Mouse (Mus musculus) forebrain, embryonic 11.5 days (tissue): Measurements from ENCODE around the gene Gm9918. TPM values are rescaled to one million over a fixed set of nuclear protein-coding genes. Genes with fewer than 3 reads are reported as not detected.

ENCODE experiments used
- ATAC-seq: fragments of 200-750 bp; cut with Nextera tagmentation; replicated peaks from 2 replicates; pipeline ENCODE4 v1.8.0; 2017; ENCODE audit warnings: moderate TSS enrichment; ENCODE audit not compliant: low FRiP score
- DNase-seq: peaks from one replicate; pipeline ENCODE4 v3.0.0-alpha.2; 2017; ENCODE audit warnings: low spot score
- H3K27ac ChIP-seq: fragments of 300-500 bp; sonication (generic); 2 replicates; pipeline ENCODE4 v1.5.1; 2014; ENCODE audit warnings: low read depth, low read length
- H3K27me3 ChIP-seq: fragments of 300-500 bp; sonication (generic); 2 replicates; pipeline ENCODE4 v1.6.1; 2014; ENCODE audit warnings: mild to moderate bottlenecking, low read length, mixed read lengths; ENCODE audit not compliant: control insufficient read depth, insufficient read depth
- H3K36me3 ChIP-seq: fragments of 300-500 bp; sonication (generic); 2 replicates; pipeline ENCODE4 v1.6.1; 2014; ENCODE audit warnings: mild to moderate bottlenecking, low read length, moderate library complexity, mixed read lengths; ENCODE audit not compliant: control insufficient read depth, insufficient read depth
- H3K4me1 ChIP-seq: fragments of 300-500 bp; sonication (generic); replicated peaks from 2 replicates; pipeline ENCODE4 v1.6.1; 2014; ENCODE audit warnings: low read length, mixed read lengths; ENCODE audit not compliant: control insufficient read depth, insufficient read depth
- H3K4me2 ChIP-seq: fragments of 300-500 bp; sonication (generic); 2 replicates; pipeline ENCODE4 v1.6.1; 2014; ENCODE audit warnings: low read depth, mild to moderate bottlenecking, low read length, moderate library complexity, mixed read lengths; ENCODE audit not compliant: severe bottlenecking
- H3K4me3 ChIP-seq: fragments of 300-500 bp; sonication (generic); 2 replicates; pipeline ENCODE4 v1.5.1; 2014; ENCODE audit warnings: low read depth, low read length
- H3K9ac ChIP-seq: fragments of 300-500 bp; sonication (generic); 2 replicates; pipeline ENCODE4 v1.6.1; 2014; ENCODE audit warnings: low read length
- H3K9me3 ChIP-seq: fragments of 300-500 bp; sonication (generic); 2 replicates; pipeline ENCODE4 v1.6.1; 2016; ENCODE audit warnings: low read length, mixed read lengths; ENCODE audit not compliant: control insufficient read depth
- WGBS: fragments of 180-500 bp; shearing (Covaris S2); extraction: QIAGEN DNeasy Blood & Tissue Kit; methylation state at CpG from one replicate; pipeline ENCODE4 v1.1.7; 2014; 5-methylcytosine and 5-hydroxymethylcytosine counted together
- polyA plus RNA-seq: library from polyadenylated mRNA; unstranded; fragments of >200 nt; fragmentation: Nextera tagmentation; extraction: Ambion mirVana; gene quantifications from 2 replicates; pipeline ENCODE4 v1.2.1, GENCODE M21; 2014

Gene Gm9918
- polyA plus RNA-seq, 1 experiment from 2014 or later = 0.21 TPM

DNA sequence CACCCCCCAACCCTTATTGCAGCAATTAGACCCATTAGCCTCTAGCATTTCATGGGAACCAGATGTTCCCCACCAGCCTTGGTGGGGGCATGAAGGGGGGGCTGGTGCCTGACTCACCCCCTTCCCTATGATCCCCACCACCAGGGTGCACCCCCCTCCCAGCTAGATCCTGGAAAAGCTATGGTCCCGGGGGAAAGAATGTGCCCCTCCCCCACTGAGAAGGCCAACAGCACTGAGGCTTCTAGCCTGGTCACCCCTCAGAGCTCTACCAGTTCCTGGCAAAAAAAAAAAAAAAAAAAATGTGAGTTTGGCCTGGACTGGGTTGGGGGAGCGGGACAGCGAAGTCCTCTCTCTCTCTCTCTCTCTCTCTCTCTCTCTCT lies 21.6 kb upstream of the Gm9918 start:
- no peak for ATAC-seq
- Histone ChIP-seq H3K4me1 (peaks cover 30% of the 10 kb centered on the region), H3K27me3 (peaks cover 36% of the 10 kb centered on the region), H3K9ac (no peak overlapping the region), H3K36me3 (no peaks in the 10 kb centered on the region), H3K9me3 (no peaks in the 10 kb centered on the region), H3K4me2 (no peak overlapping the region; the same call in 1 of the 2 replicates), H3K4me3 (no peak overlapping the region), H3K27ac (peak overlapping the region; percentile 21; the same call in 1 of the 2 replicates)
- WGBS = 0% methylated on average over 3 of the region's 3 CpGs
- DNase-seq = no peak

DNA sequence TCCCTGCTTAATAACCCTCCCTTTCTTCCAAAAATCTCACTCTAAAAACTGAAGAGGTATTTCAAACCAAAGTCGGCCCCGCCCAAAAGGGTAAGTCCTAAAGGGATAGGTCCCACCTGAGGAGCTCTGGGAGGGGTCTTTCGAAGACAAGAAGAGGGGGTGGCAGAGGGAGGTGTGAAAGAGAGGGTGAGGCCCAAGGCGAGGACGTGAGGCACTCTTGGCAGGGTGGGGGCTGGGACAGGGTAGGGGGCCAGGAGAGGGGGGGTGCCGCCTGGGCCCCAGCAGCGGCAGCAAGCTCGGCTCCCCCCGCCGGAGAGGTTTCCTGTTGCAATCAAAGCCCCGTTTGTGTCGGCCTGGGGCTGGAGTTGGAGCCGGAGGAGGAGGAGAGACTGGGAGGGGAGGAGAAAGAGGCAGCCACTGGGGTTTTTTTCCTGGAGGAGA lies 21.1 kb upstream of the Gm9918 start:
- 0 out of 2 replicates have a peak overlapping the region, but pooled peaks have one; percentile 3 for H3K4me3 ChIP-seq
- H3K9ac ChIP-seq = peak overlapping the region; percentile 48
- peak overlapping the region; percentile 32; the same call in 1 of the 2 replicates for H3K4me2 ChIP-seq
- no peaks in the 10 kb centered on the region for H3K9me3 ChIP-seq
- 1% methylated on average over 12 of the region's 13 CpGs for WGBS
- no peak for ATAC-seq
- peaks cover 28% of the 10 kb centered on the region for H3K4me1 ChIP-seq
- peaks cover 31% of the 10 kb centered on the region for H3K27me3 ChIP-seq
- H3K27ac ChIP-seq = peak overlapping the region; percentile 41; the same call in 1 of the 2 replicates
- H3K36me3 ChIP-seq = no peaks in the 10 kb centered on the region
- DNase-seq = no peak

GRCm38 (mm10) chr15:102249967-102250366 lies 20.4 kb upstream of the Gm9918 start:
- Histone ChIP-seq H3K4me1 (peaks cover 28% of the 10 kb centered on the region), H3K27ac (peak overlapping the region; percentile 31; the same call in 1 of the 2 replicates), H3K27me3 (peaks cover 25% of the 10 kb centered on the region), H3K4me2 (no peak overlapping the region), H3K4me3 (no peak overlapping the region), H3K36me3 (no peaks in the 10 kb centered on the region), H3K9ac (no peak overlapping the region; the same call in 1 of the 2 replicates), H3K9me3 (no peaks in the 10 kb centered on the region)
- 47% methylated on average over 9 of the region's 9 CpGs for WGBS
- DNase-seq (no peak), ATAC-seq (no peak)

GRCm38 (mm10) chr15:102250521-102250920 lies 19.8 kb upstream of the Gm9918 start:
- H3K27me3 ChIP-seq = peaks cover 19% of the 10 kb centered on the region
- no peak overlapping the region for H3K4me2 ChIP-seq
- no peaks in the 10 kb centered on the region for H3K36me3 ChIP-seq
- no peak overlapping the region for H3K4me3 ChIP-seq
- no peak overlapping the region for H3K27ac ChIP-seq
- ATAC-seq (no peak), DNase-seq (no peak)
- H3K9ac ChIP-seq = no peak overlapping the region
- WGBS = 49% methylated on average over 5 of the region's 5 CpGs
- H3K9me3 ChIP-seq = no peaks in the 10 kb centered on the region
- peaks cover 26% of the 10 kb centered on the region for H3K4me1 ChIP-seq

- 48% methylated on average over 14 of the region's 14 CpGs for WGBS
- Histone ChIP-seq H3K4me3 (no peak overlapping the region), H3K27ac (no peak overlapping the region), H3K9me3 (no peaks in the 10 kb centered on the region), H3K27me3 (peaks cover 27% of the 10 kb centered on the region), H3K4me1 (peaks cover 16% of the 10 kb centered on the region), H3K36me3 (no peaks in the 10 kb centered on the region), H3K4me2 (peak overlapping the region; percentile 3; the same call in 1 of the 2 replicates), H3K9ac (no peak overlapping the region)
- no peak for ATAC-seq
- DNase-seq = no peak
Observed at GRCm38 (mm10) chr15:102255547-102256255, 14.7 kb upstream of the Gm9918 start.

DNA sequence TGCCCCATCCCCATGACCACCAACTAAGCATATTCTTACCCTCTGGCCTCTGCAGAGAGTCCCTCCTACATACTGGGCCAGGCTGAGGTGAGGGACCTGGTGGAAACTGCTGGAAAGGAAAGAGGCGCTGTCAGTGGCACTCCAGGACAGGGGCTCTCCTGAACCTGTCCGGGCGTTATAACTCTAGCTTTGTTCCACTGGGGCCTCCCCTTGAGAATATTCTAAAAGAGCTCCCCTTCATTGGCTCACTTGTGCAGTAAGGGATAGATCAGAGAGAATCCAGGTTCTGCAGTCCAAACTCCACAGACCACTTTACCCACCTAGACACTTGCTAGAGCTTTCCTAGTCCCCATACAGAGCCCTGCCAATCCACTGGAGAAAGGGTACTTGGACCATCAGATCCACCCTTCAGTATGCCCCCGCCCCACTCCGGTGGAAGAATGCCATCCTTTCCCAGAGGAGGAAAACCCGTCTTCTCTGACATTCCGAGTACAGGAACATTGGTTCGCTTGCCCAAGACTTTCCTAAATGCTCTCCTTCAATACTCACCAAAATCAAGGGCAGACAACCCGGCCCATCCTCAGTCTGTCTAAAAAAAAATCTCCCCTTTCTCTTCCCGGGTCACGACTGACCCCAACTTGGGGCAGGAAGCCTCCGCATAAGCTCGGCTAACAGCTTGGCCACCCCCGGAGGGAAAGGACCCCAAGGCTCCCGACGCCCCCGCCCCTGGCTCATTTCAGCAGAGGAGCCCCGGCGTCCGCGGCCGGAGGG lies 13.7 kb upstream of the Gm9918 start:
- H3K4me3 ChIP-seq = peak overlapping the region; percentile 48
- peaks cover 27% of the 10 kb centered on the region for H3K27me3 ChIP-seq
- peak overlapping the region; percentile 58 for H3K9ac ChIP-seq
- H3K27ac ChIP-seq = no peak overlapping the region
- H3K36me3 ChIP-seq = no peaks in the 10 kb centered on the region
- no peaks in the 10 kb centered on the region for H3K9me3 ChIP-seq
- DNase-seq (no peak), ATAC-seq (no peak)
- H3K4me1 ChIP-seq = peaks cover 16% of the 10 kb centered on the region
- WGBS = 8% methylated on average over 22 of the region's 22 CpGs
- peak overlapping the region; percentile 97 for H3K4me2 ChIP-seq

- 1% methylated on average over 43 of the region's 46 CpGs for WGBS
- ATAC-seq (peak; percentile 62), DNase-seq (peak; percentile 70)
- Histone ChIP-seq H3K4me2 (peak within 1 kb of the TSS; percentile 97), H3K4me1 (peaks cover 16% of the 10 kb centered on the region), H3K27ac (no peak within 1 kb of the TSS), H3K4me3 (peak within 1 kb of the TSS; percentile 48), H3K36me3 (no peaks in the 10 kb centered on the region), H3K9ac (peak within 1 kb of the TSS; percentile 58), H3K9me3 (no peaks in the 10 kb centered on the region), H3K27me3 (peaks cover 27% of the 10 kb centered on the region)
Observed at GRCm38 (mm10) chr15:102257202-102258075, 12.9 kb upstream of the Gm9918 start, which contains the start of gene Rarg. TSS of gene Rarg (minus strand) at chr15:102257517.

- ATAC-seq (no peak), DNase-seq (no peak)
- no peak overlapping the region for H3K27ac ChIP-seq
- peaks cover 16% of the 10 kb centered on the region for H3K4me1 ChIP-seq
- peak overlapping the region; percentile 58; the same call in 1 of the 2 replicates for H3K9ac ChIP-seq
- H3K4me3 ChIP-seq = no peak overlapping the region
- no peaks in the 10 kb centered on the region for H3K36me3 ChIP-seq
- 3% methylated on average over 12 of the region's 12 CpGs for WGBS
- H3K9me3 ChIP-seq = no peaks in the 10 kb centered on the region
- peak overlapping the region; percentile 97 for H3K4me2 ChIP-seq
- H3K27me3 ChIP-seq = peaks cover 27% of the 10 kb centered on the region
Observed at GRCm38 (mm10) chr15:102258076-102258470, 12.3 kb upstream of the Gm9918 start.
